Mouse (Mus musculus): ENCODE data around the gene Slc35e3.
A peak's percentile ranks its signal among the peaks of the same experiment; 100 is the strongest.
"Not testable (repeated sequence)": the region's sequence is repeated elsewhere in the genome, so short reads cannot be mapped to it uniquely, and the experiment has no call there.

Slc35e3 gene

GRCm38 (mm10) chr10:117732184-117732583 lies 14.0 kb downstream of the Slc35e3 start:
- no peak for DNase-seq

DNA sequence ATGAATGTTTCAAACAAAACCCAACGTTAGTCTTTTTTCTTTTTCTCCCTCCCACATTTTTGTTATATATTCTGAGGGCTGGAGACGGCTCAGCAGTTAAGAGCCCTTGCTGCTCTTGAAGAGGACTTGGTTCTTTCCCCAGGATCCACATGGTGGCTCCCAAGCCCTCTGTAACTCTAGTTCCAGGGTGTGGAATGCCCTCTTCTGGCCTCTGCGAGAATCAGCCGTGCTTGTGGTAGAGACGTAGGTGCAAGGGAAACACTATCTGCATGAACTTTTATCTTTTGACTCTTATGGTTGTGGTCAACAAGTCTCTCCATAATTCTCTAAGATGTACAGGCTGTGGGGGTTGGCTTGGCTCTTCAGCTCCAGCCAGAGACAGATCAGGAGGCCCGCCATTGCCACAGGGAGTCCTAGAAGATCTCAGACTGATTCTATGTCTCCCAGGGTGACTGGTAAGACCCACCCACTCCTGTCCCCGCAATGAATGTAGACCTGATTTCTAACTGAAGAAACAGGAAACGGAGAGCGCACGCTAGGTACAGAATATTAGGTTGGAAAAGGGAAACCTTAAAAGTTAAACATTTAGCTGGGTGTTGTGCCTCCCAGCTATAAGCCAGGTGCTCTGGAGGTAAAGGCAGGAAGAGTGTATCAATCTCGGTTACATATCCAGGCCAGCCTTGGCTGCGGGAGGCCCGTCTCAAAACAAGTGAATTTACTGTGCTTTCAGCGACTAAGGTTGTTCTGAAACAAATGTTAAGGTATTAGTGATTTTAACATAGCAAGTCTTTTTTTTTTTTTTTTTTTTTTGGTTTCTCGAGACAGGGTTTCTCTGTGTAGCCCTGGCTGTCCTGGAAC lies 14.7 kb downstream of the Slc35e3 start:
- peak; percentile 76 for DNase-seq

- DNase-seq, result no peak
Observed at GRCm38 (mm10) chr10:117730637-117731203, 15.4 kb downstream of the Slc35e3 start.

DNA sequence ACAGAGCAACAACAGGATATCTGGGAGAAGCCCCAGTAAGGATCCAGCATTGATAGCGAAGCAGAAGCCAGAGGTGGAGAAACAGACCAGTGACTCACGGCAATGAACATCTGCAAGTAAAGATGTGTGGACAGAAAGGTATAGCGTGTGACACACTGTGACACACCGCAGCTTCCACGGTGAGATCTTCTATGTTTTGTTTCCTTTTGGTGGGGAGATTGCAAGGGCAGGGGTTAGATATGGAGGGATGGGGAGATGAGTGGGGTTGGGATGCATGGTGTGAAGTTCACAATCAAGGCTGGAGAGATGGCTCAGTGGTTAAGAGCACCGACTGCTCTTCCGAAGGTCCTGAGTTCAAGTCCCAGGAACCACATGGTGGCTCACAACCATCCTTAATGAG lies 16.0 kb downstream of the Slc35e3 start:
- DNase-seq, result no peak

DNA sequence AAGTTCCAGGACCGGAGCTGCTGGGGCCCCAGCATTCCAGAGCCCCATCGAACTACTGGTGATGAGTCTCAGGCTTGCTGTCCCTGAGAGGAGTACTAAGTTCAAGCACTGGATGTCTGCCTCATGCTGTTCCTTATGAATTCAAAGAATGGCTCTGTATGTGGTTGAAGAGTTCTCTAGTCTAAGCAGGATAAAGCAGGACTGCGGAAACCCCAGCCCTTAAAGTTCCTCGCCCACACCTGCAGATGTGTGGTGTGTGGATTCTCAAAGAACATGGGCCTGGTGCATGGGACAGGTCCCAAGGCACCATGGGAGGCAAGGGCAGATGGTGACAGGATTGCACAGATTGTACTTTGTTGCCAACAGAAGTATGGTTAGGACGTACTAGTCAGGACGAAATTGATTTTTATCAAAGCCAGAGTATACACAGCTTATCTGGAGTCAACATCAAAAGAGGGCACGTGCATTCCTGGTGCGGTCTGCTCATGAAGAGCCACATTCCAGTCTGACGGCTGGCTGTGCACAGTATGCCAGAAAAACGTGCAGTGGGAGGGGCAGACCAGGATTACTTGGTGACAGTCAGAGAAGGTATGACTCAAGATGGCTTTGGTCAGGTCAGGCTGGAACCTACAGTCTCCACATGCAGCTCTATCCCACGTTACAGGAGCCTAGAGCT lies 16.9 kb downstream of the Slc35e3 start:
- no peak for DNase-seq

DNA sequence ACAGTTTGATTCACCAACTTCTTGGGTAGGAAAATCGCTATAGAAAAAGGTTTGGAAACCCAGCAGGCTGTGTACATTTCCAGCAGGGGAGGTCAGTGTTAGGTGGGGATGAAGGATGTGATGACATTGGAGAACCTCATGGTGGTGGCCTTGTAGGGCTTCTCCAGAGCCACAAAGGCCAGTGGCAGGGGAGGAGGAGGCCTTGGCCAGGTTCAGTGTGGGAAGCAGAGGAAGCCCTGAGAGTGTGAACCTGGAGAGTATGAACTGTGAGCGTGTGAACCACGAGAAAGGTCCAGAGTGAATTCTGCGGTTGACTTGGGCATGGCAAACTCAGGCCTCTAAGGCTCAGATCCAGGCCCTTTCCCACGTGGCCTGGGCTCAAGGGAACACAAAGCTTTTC lies 17.6 kb downstream of the Slc35e3 start:
- DNase-seq, result no peak

- DNase-seq, result no peak
Observed at GRCm38 (mm10) chr10:117727518-117728110, 18.6 kb downstream of the Slc35e3 start.

GRCm38 (mm10) chr10:117726888-117727385 lies 19.2 kb downstream of the Slc35e3 start:
- no peak for DNase-seq

DNA sequence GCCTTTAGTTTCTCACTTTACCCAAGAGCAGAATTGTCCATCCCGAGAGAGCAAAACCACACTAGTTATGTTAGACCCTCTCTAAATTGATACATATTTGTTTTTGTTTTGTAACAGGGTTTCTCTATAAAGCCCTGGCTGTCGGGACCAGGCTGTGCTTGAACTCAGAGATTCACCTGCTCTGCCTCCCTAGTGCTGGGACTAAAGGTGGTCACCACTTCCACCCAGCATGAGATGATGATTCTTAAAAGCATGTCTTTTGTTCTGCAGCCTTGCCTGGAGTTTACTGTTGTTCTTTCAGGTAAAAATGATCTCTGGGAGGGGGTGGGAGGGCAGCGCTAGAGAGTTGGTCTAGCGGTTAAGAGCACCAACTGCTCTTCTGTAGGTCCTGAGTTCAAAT lies 19.8 kb downstream of the Slc35e3 start:
- DNase-seq, result no peak

DNA sequence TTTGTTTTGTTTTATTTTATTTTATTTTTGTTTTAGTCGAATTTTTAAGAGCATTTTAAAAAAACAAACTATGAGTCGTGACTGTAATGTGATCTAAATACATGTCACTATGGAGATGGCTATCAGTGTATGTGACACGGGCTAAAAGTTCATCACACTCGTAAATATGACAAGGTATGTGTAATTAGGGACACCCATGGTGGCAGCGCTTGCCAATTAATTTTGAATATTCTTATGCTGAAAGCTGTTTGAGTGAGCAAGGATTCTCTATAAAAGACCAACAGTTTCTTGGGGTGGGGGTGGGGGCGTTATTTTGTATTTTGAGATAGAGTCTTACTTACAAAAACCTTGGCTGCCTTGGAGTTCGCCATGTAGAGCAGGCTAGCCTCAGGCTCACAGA lies 20.5 kb downstream of the Slc35e3 start:
- DNase-seq, result no peak

- DNase-seq, result no peak
Observed at GRCm38 (mm10) chr10:117724804-117725361, 21.3 kb downstream of the Slc35e3 start.

GRCm38 (mm10) chr10:117724136-117724718 lies 21.9 kb downstream of the Slc35e3 start:
- no peak for DNase-seq

DNA sequence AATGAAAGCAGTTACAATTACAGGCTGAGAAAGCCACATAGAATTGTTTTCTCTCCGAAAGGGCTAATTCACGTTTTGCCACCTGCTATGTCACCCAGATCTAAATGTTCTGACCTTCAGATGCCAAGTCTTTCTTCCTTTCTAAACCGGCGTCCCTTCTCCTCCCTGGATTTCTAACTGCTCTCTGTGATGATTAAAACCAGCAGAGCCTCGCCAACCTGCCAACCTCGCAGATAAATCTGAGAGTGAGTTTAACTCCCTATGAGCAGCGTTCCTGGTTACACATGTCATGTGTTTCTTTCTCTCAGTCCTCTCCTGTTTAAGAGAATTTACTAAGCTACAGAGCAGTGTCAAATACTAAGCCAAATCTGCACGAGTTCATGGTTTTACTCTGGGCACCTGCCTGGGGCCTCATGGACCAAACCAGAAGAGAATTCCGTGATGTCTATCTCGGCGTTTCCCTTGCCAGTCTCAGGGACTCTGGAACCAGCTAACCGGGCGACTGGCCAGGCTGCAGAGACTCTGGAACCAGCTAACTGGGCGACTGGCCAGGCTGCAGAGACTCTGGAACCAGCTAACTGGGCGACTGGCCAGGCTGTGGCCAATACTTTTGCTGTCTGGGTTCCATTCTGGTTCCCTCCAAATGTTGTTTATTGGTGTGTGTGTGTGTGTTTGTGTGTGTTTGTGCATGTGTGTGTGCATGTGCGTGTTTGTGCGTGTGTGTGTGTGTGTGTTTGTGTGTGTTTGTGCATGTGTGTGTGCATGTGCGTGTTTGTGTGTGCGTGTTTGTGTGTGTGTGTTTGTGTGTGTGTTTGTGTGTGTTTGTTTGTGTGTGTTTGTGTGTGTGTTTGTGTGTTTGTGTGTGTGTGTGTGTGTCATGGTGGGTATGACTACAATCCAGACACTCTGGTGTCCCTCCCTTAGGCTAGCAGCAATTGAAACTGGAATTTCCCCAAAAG lies 27.7 kb downstream of the Slc35e3 start:
- DNase-seq, result no peak

GRCm38 (mm10) chr10:117717583-117717982 lies 28.6 kb downstream of the Slc35e3 start:
- DNase-seq, result no peak

- DNase-seq, result no peak
Observed at GRCm38 (mm10) chr10:117716686-117717085, 29.5 kb downstream of the Slc35e3 start.

DNA sequence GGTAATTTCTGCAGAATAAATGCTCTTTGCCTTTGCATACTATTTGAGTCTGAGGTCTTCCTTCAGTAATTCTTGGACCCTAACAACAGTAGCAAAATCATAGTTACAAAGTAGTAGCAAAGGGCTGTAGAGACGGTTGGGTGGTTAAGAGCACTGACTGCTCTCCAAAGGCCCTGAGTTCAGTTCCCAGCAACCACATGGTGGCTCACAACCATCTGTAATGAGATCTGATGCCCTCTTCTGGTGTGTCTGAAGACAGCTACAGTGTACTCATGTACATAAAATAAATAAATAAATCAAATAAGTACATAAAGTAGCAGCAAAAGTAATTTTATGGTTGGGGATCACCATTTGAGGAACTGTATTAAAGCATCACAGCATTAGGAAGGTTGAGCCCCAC lies 30.5 kb downstream of the Slc35e3 start:
- DNase-seq, result not testable (repeated sequence)

DNA sequence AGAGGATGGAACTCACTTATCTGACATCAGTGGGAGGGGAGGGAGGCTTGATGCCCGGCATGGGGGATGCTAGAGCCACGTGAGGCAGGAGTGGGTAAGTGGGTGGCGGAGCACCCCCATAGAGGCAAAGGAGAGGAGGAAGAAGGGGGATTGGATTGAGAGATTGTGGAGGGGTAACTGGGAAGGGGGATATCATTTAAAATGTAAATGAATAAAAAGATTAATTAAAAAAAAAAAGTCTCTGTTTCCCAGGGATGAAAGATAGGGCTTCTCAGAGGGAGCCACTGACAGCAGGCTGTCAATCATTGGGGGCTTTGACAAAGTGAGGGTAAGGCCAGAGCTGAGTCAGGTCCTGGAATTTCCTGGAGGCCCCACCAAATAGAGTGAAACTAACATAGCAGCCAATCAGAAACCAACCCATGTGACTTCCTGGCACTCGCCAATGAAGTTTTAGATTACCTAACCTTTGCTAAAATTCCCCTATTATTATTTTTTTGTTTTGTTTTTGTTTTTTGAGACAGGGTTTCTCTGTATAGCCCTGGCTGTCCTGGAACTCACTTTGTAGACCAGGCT lies 31.2 kb downstream of the Slc35e3 start:
- DNase-seq, result no peak

DNA sequence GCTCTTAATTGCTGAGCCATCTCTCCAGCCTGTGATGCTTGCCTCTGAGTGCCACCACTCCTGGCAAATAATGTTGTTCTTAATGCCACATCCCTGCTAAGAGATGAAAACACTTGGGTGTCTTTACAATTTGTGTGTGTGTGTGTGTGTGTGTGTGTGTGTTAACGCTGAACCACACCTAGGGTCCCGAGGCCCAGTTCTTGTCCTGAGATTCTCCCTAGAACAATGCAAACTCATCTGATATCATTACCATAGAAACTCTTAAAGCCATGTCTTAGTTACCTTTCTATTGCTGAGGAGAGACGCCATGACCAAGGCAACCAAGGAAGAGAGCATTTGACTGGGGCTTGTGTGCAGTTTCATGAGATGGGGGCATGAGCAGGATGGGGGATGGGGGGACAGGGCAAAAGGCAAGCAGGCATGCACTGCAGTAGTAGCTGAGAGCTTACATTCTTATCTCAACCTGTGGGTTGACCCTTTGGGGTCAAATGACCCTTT lies 32.1 kb downstream of the Slc35e3 start:
- no peak for DNase-seq

DNA sequence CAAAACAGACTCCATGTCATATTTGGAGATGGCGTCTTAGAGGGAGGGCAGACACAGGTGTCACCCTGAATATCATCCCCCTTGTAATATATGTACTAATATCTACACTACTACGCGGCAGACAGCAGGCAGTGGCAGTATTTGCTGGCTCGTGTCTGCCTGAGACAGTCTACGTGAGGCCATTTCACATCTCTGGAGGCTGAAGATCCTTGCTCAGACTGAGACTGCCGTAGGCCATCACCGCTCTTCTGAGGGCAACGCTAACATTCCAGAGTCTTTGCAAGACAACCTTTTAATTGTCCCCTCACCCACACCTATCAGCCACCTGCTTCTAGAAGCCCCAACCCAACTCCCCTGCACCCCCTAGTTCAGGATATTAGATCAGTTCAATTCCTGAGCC lies 32.7 kb downstream of the Slc35e3 start:
- DNase-seq, result no peak

DNA sequence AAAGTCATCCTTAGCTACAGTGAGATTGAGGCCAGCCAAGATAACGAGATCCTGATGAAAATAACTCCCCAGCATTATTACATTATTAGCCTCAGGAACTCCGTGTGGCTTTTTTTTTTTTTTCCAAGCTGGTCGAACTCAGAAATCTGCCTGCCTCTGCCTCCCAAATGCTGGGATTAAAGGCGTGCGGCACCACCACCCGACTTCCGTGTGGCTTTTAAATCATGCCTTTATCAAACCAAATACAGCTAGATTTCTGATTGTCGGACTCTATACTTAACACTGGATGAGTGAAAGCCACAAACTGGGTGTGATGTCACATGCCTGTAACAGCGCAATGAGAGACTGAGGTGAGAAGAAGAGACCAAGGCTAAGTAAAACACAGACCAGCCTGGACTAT lies 33.3 kb downstream of the Slc35e3 start:
- DNase-seq, result no peak

DNA sequence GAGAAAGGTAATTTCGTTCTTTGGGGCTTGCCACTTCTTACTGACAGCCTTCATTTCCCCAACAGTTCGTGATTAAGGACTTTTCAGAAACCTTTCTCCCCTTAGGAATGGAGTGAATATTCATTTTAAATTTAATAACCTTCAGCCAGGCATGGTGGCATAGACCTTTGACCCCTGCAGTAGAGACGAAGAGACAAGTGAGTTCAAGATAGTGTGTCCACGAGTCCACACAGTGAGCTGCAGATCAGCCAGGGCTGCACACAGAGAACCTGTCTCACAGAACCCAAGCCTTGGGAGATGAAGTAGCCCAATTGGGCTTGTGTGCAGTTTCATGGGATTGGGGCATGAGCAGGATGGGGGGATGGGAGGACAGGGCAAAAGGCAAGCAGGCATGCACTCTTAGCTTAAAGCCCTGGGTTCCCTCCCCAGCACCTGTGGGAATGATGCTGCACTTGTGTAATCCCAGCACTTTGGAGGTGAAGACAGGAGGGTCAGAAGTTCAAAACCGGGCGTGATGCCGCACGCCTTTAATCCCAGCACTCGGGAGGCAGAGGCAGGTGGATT lies 33.9 kb downstream of the Slc35e3 start:
- no peak for DNase-seq

Data from thymus, postnatal 25 days (tissue).